Mouse (Mus musculus) bone marrow, adult 2 months (tissue): Measurements from ENCODE around the gene N4bp3. TPM values are rescaled to one million over a fixed set of nuclear protein-coding genes. Genes with fewer than 3 reads are reported as not detected.
A peak's percentile ranks its signal among the peaks of the same experiment; 100 is the strongest.

Experiments used
- H3K27ac ChIP-seq: fragments of 200-500 bp; 2 replicates; pipeline ENCODE4 v1.5.1; 2012; ENCODE audit warnings: low read depth, mild to moderate bottlenecking, control low read depth, inconsistent platforms, low read length; ENCODE audit not compliant: control insufficient read depth, poor library complexity, insufficient read depth
- H3K4me1 ChIP-seq: fragments of 200-500 bp; 2 replicates; pipeline ENCODE4 v1.6.1; 2011; ENCODE audit warnings: low read length; ENCODE audit not compliant: control insufficient read depth, insufficient read depth
- H3K4me3 ChIP-seq: fragments of 200-500 bp; replicated peaks from 2 replicates; pipeline ENCODE3; 2011; ENCODE audit warnings: mild to moderate bottlenecking, low read depth, low read length, control low read depth; ENCODE audit not compliant: control insufficient read depth
- CTCF ChIP-seq: fragments of 200-500 bp; IDR thresholded peaks from 2 replicates; pipeline ENCODE4 v1.5.1; 2011; ENCODE audit warnings: low read length, control low read depth; ENCODE audit not compliant: control insufficient read depth, insufficient read depth
- POLR2A ChIP-seq: fragments of 200-500 bp; IDR thresholded peaks from 2 replicates; pipeline ENCODE4 v1.6.1; 2011; ENCODE audit warnings: low read depth, mild to moderate bottlenecking, control low read depth, low read length, borderline replicate concordance; ENCODE audit not compliant: control insufficient read depth
- WGBS: fragments of 180-500 bp; shearing (Covaris S2); methylation state at CpG from one replicate; pipeline ENCODE4 v1.1.7; 2018; 5-methylcytosine and 5-hydroxymethylcytosine counted together
- polyA plus RNA-seq: library from polyadenylated mRNA; stranded (reverse); fragments of >200 nt; gene quantifications from 2 replicates; pipeline ENCODE4 v1.2.4, GENCODE M21; 2011; ENCODE audit warnings: low replicate concordance; ENCODE audit not compliant: missing spikeins, insufficient read depth, insufficient read length

The N4bp3 gene
- polyA plus RNA-seq, 1 experiment = 5.7 TPM

GRCm38 (mm10) chr11:51632130-51632753 is 18.4 kb downstream of the N4bp3 start:
- H3K27ac ChIP-seq = peak overlapping the region; percentile 33; the same call in 1 of the 2 replicates
- TF ChIP-seq POLR2A (no peak), CTCF (no peak)
- WGBS = 37% methylated on average over 6 of the region's 6 CpGs
- peaks cover 5% of the 10 kb centered on the region for H3K4me1 ChIP-seq
- H3K4me3 ChIP-seq = no peak overlapping the region

- no peak for TF ChIP-seq POLR2A
- TF ChIP-seq CTCF = no peak
- Histone ChIP-seq H3K4me3 (no peak overlapping the region), H3K4me1 (peaks cover 2% of the 10 kb centered on the region), H3K27ac (no peak overlapping the region)
- 66% methylated on average over 15 of the region's 15 CpGs for WGBS
These were observed 20.9 kb downstream of the N4bp3 start for GRCm38 (mm10) chr11:51629651-51630314.

- no peak overlapping the region for H3K4me3 ChIP-seq
- 88% methylated on average over 8 of the region's 8 CpGs for WGBS
- H3K27ac ChIP-seq = no peak overlapping the region
- peaks cover 2% of the 10 kb centered on the region; the same call in 1 of the 2 replicates for H3K4me1 ChIP-seq
- no peak for TF ChIP-seq CTCF
- TF ChIP-seq POLR2A = no peak
These were observed 22.7 kb downstream of the N4bp3 start for GRCm38 (mm10) chr11:51627907-51628306.

GRCm38 (mm10) chr11:51627425-51627824 is 23.2 kb downstream of the N4bp3 start:
- Histone ChIP-seq H3K27ac (no peak overlapping the region), H3K4me1 (peaks cover under 1% of the 10 kb centered on the region; the same call in 1 of the 2 replicates), H3K4me3 (no peak overlapping the region)
- TF ChIP-seq POLR2A = no peak
- no peak for TF ChIP-seq CTCF
- 86% methylated on average over 9 of the region's 9 CpGs for WGBS

GRCm38 (mm10) chr11:51625187-51625820 is 25.3 kb downstream of the N4bp3 start:
- H3K4me1 ChIP-seq = no peaks in the 10 kb centered on the region
- WGBS = 76% methylated on average over 5 of the region's 5 CpGs
- H3K4me3 ChIP-seq = no peak overlapping the region
- TF ChIP-seq CTCF (no peak), POLR2A (no peak)
- H3K27ac ChIP-seq = no peak overlapping the region

GRCm38 (mm10) chr11:51622971-51623491 is 27.6 kb downstream of the N4bp3 start:
- 81% methylated on average over 7 of the region's 7 CpGs for WGBS
- H3K4me3 ChIP-seq = no peak overlapping the region
- H3K27ac ChIP-seq = no peak overlapping the region
- H3K4me1 ChIP-seq = peaks cover 3% of the 10 kb centered on the region
- TF ChIP-seq POLR2A (no peak), CTCF (no peak)

GRCm38 (mm10) chr11:51621776-51622175 is 28.9 kb downstream of the N4bp3 start:
- Histone ChIP-seq H3K4me1 (peaks cover 3% of the 10 kb centered on the region), H3K27ac (no peak overlapping the region), H3K4me3 (no peak overlapping the region)
- TF ChIP-seq CTCF (no peak), POLR2A (no peak)
- 81% methylated on average over 2 of the region's 2 CpGs for WGBS

- under 1% methylated on average over 11 of the region's 11 CpGs for WGBS
- Histone ChIP-seq H3K27ac (peak overlapping the region; percentile 64), H3K4me3 (peak overlapping the region; percentile 93), H3K4me1 (peaks cover 4% of the 10 kb centered on the region)
- TF ChIP-seq POLR2A (no peak), CTCF (no peak)
These were observed 30.6 kb downstream of the N4bp3 start for GRCm38 (mm10) chr11:51620084-51620483.
